7 mouse cellular contexts compared by ENCODE assay signal in the genomic region with DNA sequence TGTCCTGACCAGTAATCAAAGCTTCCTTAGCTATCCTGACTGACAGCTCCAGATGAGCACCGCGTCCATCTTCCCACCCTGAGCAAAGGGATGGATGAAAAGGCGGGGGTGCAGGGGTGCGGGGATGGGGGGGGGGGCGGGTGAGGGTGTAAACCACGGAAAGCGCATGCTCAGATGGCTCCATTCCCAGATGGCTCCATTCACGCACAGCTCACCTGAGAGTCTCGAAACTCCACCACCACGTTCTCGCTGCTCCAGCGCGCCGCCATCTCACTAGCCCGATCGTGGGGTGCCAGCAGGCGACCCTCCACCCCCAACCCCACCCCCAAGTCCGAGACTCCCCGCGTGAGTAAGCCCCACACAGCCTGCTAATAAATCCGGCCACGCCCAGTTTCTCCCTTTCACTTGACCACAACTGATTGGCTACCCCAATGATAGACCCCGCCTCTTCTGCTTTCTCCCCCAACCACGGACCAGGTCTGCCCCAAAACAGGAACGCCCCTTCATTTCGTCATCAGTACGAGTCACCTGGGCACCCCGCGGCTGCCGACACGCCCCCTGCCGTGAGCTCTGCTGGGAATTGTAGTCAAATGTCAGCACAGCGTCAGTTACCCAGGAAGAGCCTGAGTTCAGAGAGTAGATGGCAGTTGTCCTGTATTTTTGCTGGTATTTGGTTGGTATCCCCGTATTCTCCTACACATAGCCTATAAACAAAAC. TPM values are rescaled to one million over a fixed set of nuclear protein-coding genes. Genes with fewer than 3 reads are reported as not detected.
DNase-seq lines count a peak whose midpoint lies in the region; ATAC-seq lines count a peak whose summit lies in the region.

Gene Wdr59 (minus strand): TSS at position 380 of the 717 bp plus-strand sequence.

- H3K9ac ChIP-seq in intestine, embryonic 15.5 days, result peak within 1 kb of the TSS; percentile 52

- no peaks in the 10 kb centered on the region for H3K27me3 ChIP-seq in intestine, embryonic 15.5 days (replicated peaks)
- H3K27me3 ChIP-seq in midbrain, embryonic 10.5 days (ENCODE audit: low read depth, poor library complexity, severe bottlenecking), result no peaks in the 10 kb centered on the region

- no peaks in the 10 kb centered on the region; the same call in 1 of the 2 replicates for H3K4me1 ChIP-seq in intestine, embryonic 15.5 days (replicated peaks)
- H3K4me1 ChIP-seq in midbrain, embryonic 10.5 days, result peaks cover 12% of the 10 kb centered on the region

- no peaks in the 10 kb centered on the region for H3K36me3 ChIP-seq in intestine, embryonic 15.5 days
- H3K36me3 ChIP-seq in midbrain, embryonic 10.5 days, result no peaks in the 10 kb centered on the region; the same call in 1 of the 2 replicates

- H3K27ac ChIP-seq in intestine, embryonic 15.5 days, result no peak within 1 kb of the TSS
- peak within 1 kb of the TSS; percentile 84 for H3K27ac ChIP-seq in midbrain, embryonic 10.5 days (replicated peaks)

- H3K9me3 ChIP-seq in intestine, embryonic 15.5 days, result no peaks in the 10 kb centered on the region
- H3K9me3 ChIP-seq in midbrain, embryonic 10.5 days (replicated peaks), result no peaks in the 10 kb centered on the region

- intact Hi-C loops in gastrocnemius, postnatal 36 days (cut with DNase I), result no loop called here
- intact Hi-C loops in left cerebral cortex, postnatal 25 days (cut with DNase I), result no loop called here

- peak within 1 kb of the TSS; percentile 62 for H3K4me2 ChIP-seq in intestine, embryonic 15.5 days (replicated peaks)

- peak within 1 kb of the TSS; percentile 62 for H3K4me3 ChIP-seq in intestine, embryonic 15.5 days (replicated peaks)
- peak within 1 kb of the TSS; percentile 79 for H3K4me3 ChIP-seq in midbrain, embryonic 10.5 days

- under 1% methylated on average over 34 of the region's 34 CpGs for WGBS in intestine, embryonic 15.5 days
- under 1% methylated on average over 34 of the region's 34 CpGs for WGBS in midbrain, embryonic 10.5 days

- ATAC-seq in intestine, embryonic 15.5 days, result peak; percentile 100

- DNase-seq in adrenal gland, adult 2 months, result peak; percentile 98
- peak; percentile 99 for DNase-seq in embryo, embryonic 11.5 days (ENCODE audit: low read depth, low spot score)
- DNase-seq in gastrocnemius, postnatal 36 days, result peak; percentile 87 to 96
- DNase-seq in left cerebral cortex, postnatal 25 days (ENCODE audit: low spot score in 2 of 2), result peak; percentile 95 to 99
- DNase-seq in midbrain, embryonic 10.5 days (ENCODE audit: low spot score), result peak; percentile 95
- peak; percentile 93 for DNase-seq in right cerebral cortex, postnatal 4 days

RNA-seq across cellular contexts. Expression of gene Wdr59, which starts in this region (rescaled TPM):
- 10 to 100 TPM; 10.6 to 12.4 TPM for total RNA-seq in adrenal gland, adult 2 months (2021)
- polyA plus RNA-seq in adrenal gland, adult 2 months (2012; rRNA removed), result 5.1 and 7.2 TPM in 2 replicates
- total RNA-seq in gastrocnemius, postnatal 36 days (2021), result 1 to 10 TPM; 7.1 to 8.1 TPM
- 4.1 and 4.5 TPM in 2 replicates for polyA plus RNA-seq in intestine, embryonic 15.5 days (2015; fragmentation: Nextera tagmentation; extraction: Ambion mirVana)
- total RNA-seq in left cerebral cortex, postnatal 25 days (2021), result 10 to 100 TPM; 18.4 to 18.7 TPM
- polyA plus RNA-seq in midbrain, embryonic 10.5 days (2016; fragmentation: Nextera tagmentation; extraction: Ambion mirVana), result 4.2 and 4.8 TPM in 2 replicates
